Mouse (Mus musculus) induced T-regulatory cell, adult 2 months (primary cell): Measurements from ENCODE around the gene Hk2.
"Not testable (repeated sequence)": the region's sequence is repeated elsewhere in the genome, so short reads cannot be mapped to it uniquely, and the experiment has no call there.

ENCODE experiments used
- DNase-seq: peaks from one replicate; pipeline ENCODE4 v3.0.0-alpha.2; 2012; ENCODE audit warnings: low read depth

The Hk2 gene

GRCm38 (mm10) chr6:82688586-82688985, 85.7 kb downstream of the Hk2 start:
- not testable (repeated sequence) for DNase-seq

- no peak for DNase-seq
These were observed 90.1 kb downstream of the Hk2 start for GRCm38 (mm10) chr6:82684136-82684535.

- not testable (repeated sequence) for DNase-seq
These were observed 95.0 kb downstream of the Hk2 start for GRCm38 (mm10) chr6:82679286-82679685.

- peak; percentile 21 for DNase-seq
These were observed 96.6 kb downstream of the Hk2 start for GRCm38 (mm10) chr6:82677629-82678028.
